Mouse (Mus musculus): ENCODE results near the gene Dcst1. TPM values are rescaled to one million over a fixed set of nuclear protein-coding genes. Genes with fewer than 3 reads are reported as not detected.
A peak's percentile ranks its signal among the peaks of the same experiment; 100 is the strongest.

Dcst1 gene
- polyA plus RNA-seq, 1 experiment from 2014 or later: 0.15 TPM

GRCm38 (mm10) chr3:89380711-89381110 is 15.7 kb upstream of the Dcst1 start:
- H3K27ac ChIP-seq (ENCODE audit: low read depth): no peak overlapping the region
- H3K4me2 ChIP-seq (ENCODE audit: low read depth, low read length): no peak overlapping the region
- H3K9ac ChIP-seq (replicated peaks): no peak overlapping the region
- DNase-seq (no peak), ATAC-seq (no peak)
- H3K27me3 ChIP-seq (ENCODE audit: insufficient read depth, low read length): no peaks in the 10 kb centered on the region
- H3K9me3 ChIP-seq (ENCODE audit: low read length): no peaks in the 10 kb centered on the region
- H3K4me1 ChIP-seq (ENCODE audit: insufficient read depth): peaks cover 16% of the 10 kb centered on the region
- H3K4me3 ChIP-seq (ENCODE audit: low read depth, low read length): no peak overlapping the region
- TF ChIP-seq CTCF (IDR thresholded peaks at IDR 0.05; ENCODE audit: low read depth) (no peak), EP300 (IDR thresholded peaks at IDR 0.05; ENCODE audit: low read depth) (no peak)
- 89% methylated on average over 18 of the region's 18 CpGs for WGBS (ENCODE audit: insufficient replicate concordance)
- H3K36me3 ChIP-seq (replicated peaks; ENCODE audit: insufficient read depth, low read length): peaks cover 23% of the 10 kb centered on the region

DNA sequence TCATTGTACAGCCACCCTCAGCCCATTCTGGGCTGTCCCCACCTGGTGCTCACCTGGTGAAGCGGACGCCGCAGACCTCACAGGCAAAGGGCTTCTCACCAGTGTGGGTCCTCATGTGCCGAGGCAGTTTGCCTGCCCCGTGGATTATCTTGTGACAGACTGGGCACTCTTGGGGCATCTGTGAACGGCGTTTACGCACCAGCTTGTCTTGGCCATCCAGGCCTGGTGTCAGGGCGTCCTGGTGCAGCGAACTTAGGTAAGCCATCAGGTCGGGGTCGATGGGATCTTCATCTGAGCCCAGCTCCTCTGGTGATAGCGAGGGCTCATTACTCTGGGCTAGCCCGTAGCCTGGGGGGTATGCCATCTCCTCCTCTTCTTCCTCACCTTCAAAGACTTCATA is 15.2 kb upstream of the Dcst1 start:
- Histone ChIP-seq H3K36me3 (replicated peaks; ENCODE audit: insufficient read depth, low read length) (peaks cover 20% of the 10 kb centered on the region), H3K4me1 (ENCODE audit: insufficient read depth) (peaks cover 13% of the 10 kb centered on the region), H3K4me3 (ENCODE audit: low read depth, low read length) (no peak overlapping the region), H3K9me3 (ENCODE audit: low read length) (no peaks in the 10 kb centered on the region), H3K9ac (replicated peaks) (no peak overlapping the region), H3K27ac (ENCODE audit: low read depth) (no peak overlapping the region), H3K27me3 (ENCODE audit: insufficient read depth, low read length) (no peaks in the 10 kb centered on the region), H3K4me2 (ENCODE audit: low read depth, low read length) (no peak overlapping the region)
- DNase-seq (no peak), ATAC-seq (no peak)
- TF ChIP-seq EP300 (IDR thresholded peaks at IDR 0.05; ENCODE audit: low read depth): no peak
- WGBS (ENCODE audit: insufficient replicate concordance): 86% methylated on average over 14 of the region's 14 CpGs

DNA sequence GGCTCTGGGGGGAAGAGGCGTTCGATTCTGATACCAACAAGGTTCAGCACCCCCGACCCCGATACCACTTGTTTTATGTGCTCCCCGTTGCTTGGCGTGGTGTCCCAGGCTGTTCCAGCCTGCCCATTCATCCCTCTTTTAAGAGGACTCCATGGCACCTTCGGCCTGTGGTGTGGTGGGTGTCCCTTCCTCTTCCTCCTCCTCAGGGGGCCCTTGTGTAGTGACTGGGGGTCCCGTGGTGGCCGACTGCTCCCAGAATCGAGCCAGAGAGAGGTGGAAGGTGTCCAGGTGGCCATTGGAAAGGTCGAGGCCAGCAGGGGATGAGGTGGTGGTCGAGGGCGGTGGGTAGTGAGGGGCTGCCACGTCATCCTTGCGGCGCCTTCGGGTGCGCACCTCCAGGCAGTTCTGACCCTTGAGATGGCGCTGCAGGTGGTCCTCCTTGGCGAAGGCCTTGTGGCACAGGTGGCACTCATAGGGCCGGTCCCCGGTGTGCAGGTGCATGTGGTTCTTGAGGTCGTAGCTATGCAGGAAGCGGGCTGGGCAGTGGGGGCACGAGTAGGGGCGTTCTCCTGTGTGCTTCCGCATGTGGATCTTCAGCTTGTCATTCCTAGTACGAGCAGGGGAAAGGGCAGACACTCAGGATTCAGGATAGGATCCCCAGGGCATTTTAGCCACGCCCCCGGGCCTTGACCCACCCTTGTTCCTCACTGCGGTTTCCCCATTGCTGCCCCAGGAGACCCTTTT is 14.5 kb upstream of the Dcst1 start:
- WGBS (ENCODE audit: insufficient replicate concordance): 73% methylated on average over 31 of the region's 31 CpGs
- Histone ChIP-seq H3K9me3 (ENCODE audit: low read length) (no peaks in the 10 kb centered on the region), H3K9ac (replicated peaks) (no peak overlapping the region), H3K27me3 (ENCODE audit: insufficient read depth, low read length) (no peaks in the 10 kb centered on the region), H3K36me3 (replicated peaks; ENCODE audit: insufficient read depth, low read length) (peaks cover 18% of the 10 kb centered on the region), H3K27ac (ENCODE audit: low read depth) (no peak overlapping the region), H3K4me1 (ENCODE audit: insufficient read depth) (peaks cover 10% of the 10 kb centered on the region), H3K4me2 (ENCODE audit: low read depth, low read length) (no peak overlapping the region), H3K4me3 (ENCODE audit: low read depth, low read length) (no peak overlapping the region)
- no peak for ATAC-seq
- no peak for DNase-seq
- TF ChIP-seq EP300 (IDR thresholded peaks at IDR 0.05; ENCODE audit: low read depth) (no peak), CTCF (IDR thresholded peaks at IDR 0.05; ENCODE audit: low read depth) (no peak)

GRCm38 (mm10) chr3:89378394-89379067 is 13.5 kb upstream of the Dcst1 start:
- no peak overlapping the region for H3K27ac ChIP-seq (ENCODE audit: low read depth)
- ATAC-seq (peak; percentile 78), DNase-seq (peak; percentile 80)
- H3K4me1 ChIP-seq (ENCODE audit: insufficient read depth): peaks cover 16% of the 10 kb centered on the region
- 9% methylated on average over 26 of the region's 29 CpGs for WGBS (ENCODE audit: insufficient replicate concordance)
- peak overlapping the region; percentile 74 for H3K4me2 ChIP-seq (ENCODE audit: low read depth, low read length)
- peak overlapping the region; percentile 47 for H3K9ac ChIP-seq (replicated peaks)
- H3K36me3 ChIP-seq (replicated peaks; ENCODE audit: insufficient read depth, low read length): peaks cover 18% of the 10 kb centered on the region
- H3K9me3 ChIP-seq (ENCODE audit: low read length): no peaks in the 10 kb centered on the region
- peak overlapping the region; percentile 48 for H3K4me3 ChIP-seq (ENCODE audit: low read depth, low read length)
- H3K27me3 ChIP-seq (ENCODE audit: insufficient read depth, low read length): no peaks in the 10 kb centered on the region
- TF ChIP-seq EP300 (IDR thresholded peaks at IDR 0.05; ENCODE audit: low read depth) (no peak), CTCF (IDR thresholded peaks at IDR 0.05; ENCODE audit: low read depth) (peak; percentile 92)

- no peak for ATAC-seq
- H3K4me1 ChIP-seq (ENCODE audit: insufficient read depth): peaks cover 16% of the 10 kb centered on the region
- H3K9me3 ChIP-seq (ENCODE audit: low read length): no peaks in the 10 kb centered on the region
- no peak for TF ChIP-seq EP300 (IDR thresholded peaks at IDR 0.05; ENCODE audit: low read depth)
- no peak for TF ChIP-seq CTCF (IDR thresholded peaks at IDR 0.05; ENCODE audit: low read depth)
- H3K4me2 ChIP-seq (ENCODE audit: low read depth, low read length): peak overlapping the region; percentile 74; the same call in 1 of the 2 replicates
- H3K27me3 ChIP-seq (ENCODE audit: insufficient read depth, low read length): no peaks in the 10 kb centered on the region
- H3K9ac ChIP-seq (replicated peaks): no peak overlapping the region
- peaks cover 18% of the 10 kb centered on the region for H3K36me3 ChIP-seq (replicated peaks; ENCODE audit: insufficient read depth, low read length)
- no peak overlapping the region for H3K27ac ChIP-seq (ENCODE audit: low read depth)
- DNase-seq: no peak
- H3K4me3 ChIP-seq (ENCODE audit: low read depth, low read length): no peak overlapping the region
- WGBS (ENCODE audit: insufficient replicate concordance): 78% methylated on average over 4 of the region's 4 CpGs
Observed at GRCm38 (mm10) chr3:89377831-89378230, 12.8 kb upstream of the Dcst1 start.

- Histone ChIP-seq H3K27me3 (ENCODE audit: insufficient read depth, low read length) (no peaks in the 10 kb centered on the region), H3K9ac (replicated peaks) (no peak overlapping the region), H3K4me3 (ENCODE audit: low read depth, low read length) (no peak overlapping the region), H3K27ac (ENCODE audit: low read depth) (no peak overlapping the region), H3K4me1 (ENCODE audit: insufficient read depth) (peaks cover 10% of the 10 kb centered on the region), H3K9me3 (ENCODE audit: low read length) (no peaks in the 10 kb centered on the region), H3K4me2 (ENCODE audit: low read depth, low read length) (no peak overlapping the region), H3K36me3 (replicated peaks; ENCODE audit: insufficient read depth, low read length) (peaks cover 5% of the 10 kb centered on the region)
- 34% methylated on average over 5 of the region's 5 CpGs for WGBS (ENCODE audit: insufficient replicate concordance)
- DNase-seq (no peak), ATAC-seq (no peak)
- TF ChIP-seq EP300 (IDR thresholded peaks at IDR 0.05; ENCODE audit: low read depth) (no peak), CTCF (IDR thresholded peaks at IDR 0.05; ENCODE audit: low read depth) (no peak)
Observed at GRCm38 (mm10) chr3:89373581-89374231, 8.7 kb upstream of the Dcst1 start.
